Mouse (Mus musculus) Muller cell, postnatal 12 days (primary cell): ENCODE data around the gene Cfap61.
A peak's percentile ranks its signal among the peaks of the same experiment; 100 is the strongest.

Experiments used
- DNase-seq: peaks from one replicate; pipeline ENCODE4 v3.0.0-alpha.2; 2015; ENCODE audit errors: inconsistent ontology term

Gene Cfap61

DNA sequence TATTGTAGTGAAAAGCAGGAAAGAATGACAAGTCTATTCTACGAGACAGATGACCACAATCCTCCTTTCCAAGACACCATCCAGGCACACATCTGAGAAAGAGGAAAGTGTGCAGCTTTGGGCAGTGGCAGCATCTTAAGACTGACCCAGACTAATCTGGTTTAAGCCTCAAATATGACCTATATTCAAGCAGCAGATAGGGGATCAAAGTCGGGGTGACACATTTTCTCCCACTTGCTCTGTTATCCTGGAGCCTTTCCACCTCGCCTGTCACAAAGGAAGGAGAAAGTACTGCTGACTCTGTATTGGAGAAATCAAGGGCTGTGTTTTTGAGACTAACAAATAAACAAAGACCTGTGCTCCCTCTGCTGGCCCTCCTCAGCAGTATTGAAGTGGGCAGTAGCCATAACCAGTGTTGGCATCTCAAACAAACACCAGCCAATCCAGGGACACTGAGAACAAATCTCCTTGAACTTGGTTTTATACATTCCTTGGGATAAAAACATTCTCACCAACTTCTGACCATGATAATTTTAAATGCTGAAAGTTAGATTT is 321.8 kb downstream of the Cfap61 start:
- peak; percentile 38 for DNase-seq

DNA sequence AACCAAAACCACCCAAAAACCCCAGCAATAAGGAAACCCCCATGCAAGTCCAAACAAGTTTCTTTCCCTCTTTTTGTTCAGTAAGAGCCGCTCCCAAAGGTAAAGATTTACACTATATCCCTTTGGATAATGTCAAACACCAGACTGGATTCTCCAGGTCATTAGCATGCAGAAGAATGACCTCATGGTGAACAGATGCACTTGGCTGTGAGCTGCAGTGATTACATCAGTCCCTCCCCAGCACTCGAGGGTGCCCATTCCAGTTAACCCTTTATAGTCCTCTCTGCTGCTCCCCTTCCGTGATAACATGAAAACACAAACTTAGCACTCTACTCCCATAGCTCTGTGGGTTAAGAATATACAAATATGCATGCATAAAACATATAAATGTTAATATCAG is 322.5 kb downstream of the Cfap61 start:
- no peak for DNase-seq

DNA sequence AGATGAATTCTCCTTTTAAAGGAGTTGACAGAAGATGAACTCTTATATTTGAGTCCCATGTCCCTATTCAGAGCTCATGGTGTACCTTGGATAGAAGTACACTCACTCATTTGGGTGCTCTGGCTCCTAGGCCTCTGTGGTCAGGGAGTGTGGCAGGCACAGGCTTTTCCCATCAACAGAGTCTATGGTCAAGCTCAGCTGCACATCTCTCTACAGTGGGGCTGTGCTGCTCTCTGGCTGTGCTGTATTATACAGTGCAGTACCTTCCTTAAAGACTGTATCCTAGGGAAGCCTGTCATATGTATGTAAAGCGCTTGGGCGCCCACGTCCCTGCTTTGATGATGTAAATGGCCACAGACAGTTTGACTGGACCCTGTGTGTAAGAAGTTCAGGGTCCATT is 323.0 kb downstream of the Cfap61 start:
- DNase-seq = no peak

DNA sequence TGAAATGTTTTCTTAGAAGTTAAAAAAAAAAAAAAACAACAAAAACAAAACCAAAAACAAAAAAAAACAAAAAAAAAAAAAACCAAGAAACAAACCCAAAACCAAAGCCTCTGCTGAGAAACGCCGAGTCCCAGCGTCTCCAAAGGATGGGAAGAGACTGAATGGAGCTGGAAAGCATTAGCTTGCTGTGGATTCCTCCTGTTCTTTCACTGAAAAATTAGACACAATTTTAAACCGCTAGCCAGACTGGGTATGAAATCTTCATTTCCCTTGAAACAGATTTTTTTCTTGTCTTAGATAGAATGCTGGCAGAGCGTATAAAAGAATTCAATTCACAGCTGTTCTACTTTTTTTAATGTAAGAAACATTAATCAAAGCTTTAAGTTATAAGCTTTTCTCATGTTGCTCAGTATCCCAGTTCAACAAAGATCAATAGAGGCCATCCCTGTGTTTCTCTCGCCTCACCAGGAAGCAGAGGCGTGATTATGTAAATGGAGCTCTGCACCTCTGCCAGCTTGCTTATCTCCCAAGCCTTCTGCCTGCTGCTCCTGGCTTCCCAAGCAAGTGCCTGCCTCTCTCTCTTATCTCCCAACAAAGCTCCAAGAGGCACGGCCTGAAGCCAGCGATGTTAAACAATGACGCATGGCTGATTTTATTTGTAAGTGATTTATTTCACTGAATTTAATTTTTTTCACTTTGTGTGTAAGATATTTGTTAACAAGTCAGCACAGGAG is 324.3 kb downstream of the Cfap61 start:
- no peak for DNase-seq

DNA sequence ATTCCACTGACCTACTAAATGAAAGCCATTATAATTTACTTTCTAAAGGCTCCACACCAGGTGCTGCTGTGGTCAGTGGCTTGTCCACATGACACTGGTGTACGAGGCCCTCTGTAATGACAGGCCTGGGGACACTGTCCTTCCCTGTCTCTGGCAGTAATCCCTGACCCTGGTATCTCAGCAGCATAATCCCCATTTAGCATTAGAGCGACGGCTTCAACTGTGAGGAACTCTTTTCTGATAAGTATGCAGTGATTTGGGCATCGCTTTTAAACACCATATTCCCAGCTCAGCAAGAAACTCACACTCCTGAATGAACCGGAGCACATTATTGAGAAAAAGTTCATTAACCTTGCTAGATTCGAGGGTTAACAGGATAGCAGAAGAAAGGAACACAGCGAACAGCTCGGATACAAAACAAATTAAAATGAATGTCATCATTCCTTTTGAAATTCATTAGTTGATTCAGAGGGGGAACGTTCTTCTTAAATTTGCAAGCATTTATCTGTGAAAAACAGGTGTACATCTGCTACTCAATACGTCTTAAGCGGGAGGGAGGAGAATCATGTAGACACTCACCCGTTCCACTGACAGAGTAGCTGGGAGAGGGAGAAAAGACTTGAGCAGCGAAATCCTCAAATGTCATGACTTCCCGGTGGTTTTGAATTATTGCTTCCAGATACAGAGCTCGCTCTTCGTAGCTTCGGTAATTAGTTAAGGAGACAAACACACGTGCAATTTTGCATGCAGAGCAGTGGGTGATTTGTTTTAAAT is 325.4 kb downstream of the Cfap61 start:
- no peak for DNase-seq

DNA sequence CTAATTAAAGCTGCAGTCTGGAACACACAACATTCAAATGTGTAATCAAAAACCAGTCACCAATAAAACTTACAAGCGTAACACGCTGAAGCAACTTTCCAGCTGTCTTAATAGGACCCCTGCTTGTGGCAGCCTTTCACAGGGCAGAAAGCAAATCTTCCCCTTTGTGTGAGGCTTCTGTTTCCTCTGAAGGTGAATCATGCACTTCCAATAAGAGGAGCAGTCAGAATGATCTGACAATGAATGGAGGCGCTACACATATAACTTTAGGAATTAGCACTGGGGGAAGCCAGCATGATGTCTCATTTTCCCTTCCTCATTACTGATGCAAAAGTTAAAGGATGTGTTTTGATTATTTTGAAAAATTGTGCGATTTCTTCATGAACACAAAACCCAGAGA is 326.6 kb downstream of the Cfap61 start:
- DNase-seq = no peak

DNA sequence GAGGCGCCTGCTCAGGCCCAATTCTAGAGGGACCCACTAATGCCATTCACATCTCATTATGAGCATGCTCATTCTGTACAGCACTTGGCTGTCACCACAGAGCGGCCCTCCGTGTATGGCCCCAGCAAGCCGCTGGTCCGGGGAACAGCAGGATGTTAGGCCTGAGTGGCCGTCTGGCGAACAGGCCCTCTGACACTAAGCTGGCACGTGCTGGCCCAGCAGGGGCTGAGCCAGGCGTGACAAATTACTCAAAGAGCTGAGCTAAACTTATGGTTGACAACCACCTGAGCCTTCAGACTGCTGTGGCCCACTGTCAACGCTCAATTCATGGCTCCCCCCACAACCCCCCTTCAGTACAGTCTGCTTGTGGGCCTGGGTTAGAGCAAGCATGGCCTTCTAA is 327.6 kb downstream of the Cfap61 start:
- DNase-seq = peak; percentile 12

DNA sequence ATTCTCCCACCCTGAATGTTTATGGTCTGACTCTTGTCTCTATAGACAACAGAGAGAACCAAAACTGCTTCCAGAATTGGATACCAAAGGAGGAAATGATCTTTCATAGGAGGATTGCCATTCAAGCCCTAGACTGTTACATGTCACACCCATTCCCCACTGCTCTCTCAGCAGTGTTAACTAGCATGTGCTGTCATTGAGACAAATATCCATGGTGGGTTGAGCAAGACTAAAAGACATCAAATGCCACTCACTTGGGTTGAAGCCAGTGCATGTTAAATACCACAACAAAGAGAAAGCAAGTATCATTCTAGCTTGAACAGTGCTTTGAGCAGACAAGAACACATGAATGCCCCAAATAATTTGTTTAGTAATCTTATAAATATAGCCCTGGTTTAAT is 328.4 kb downstream of the Cfap61 start:
- peak; percentile 23 for DNase-seq
